Mouse (Mus musculus): Measurements from ENCODE around the gene Ociad1. TPM values are rescaled to one million over a fixed set of nuclear protein-coding genes. Genes with fewer than 3 reads are reported as not detected.
A peak's percentile ranks its signal among the peaks of the same experiment; 100 is the strongest.

Gene Ociad1
- 100 to 1,000 TPM in 15 of 26 experiments, 10 to 100 TPM in 11; 40.4 to 169 (median 109) TPM for total RNA-seq (2018; cell fraction: chromatin; rRNA removed)
- 100 to 1,000 TPM; 154 to 303 (median 204) TPM for total RNA-seq (2018; cell fraction: cytosol; rRNA removed)
- 100 to 1,000 TPM in 20 of 26 experiments, 10 to 100 TPM in 6; 62.9 to 200 (median 147) TPM for total RNA-seq (2018; cell fraction: nucleus; rRNA removed)
- 189 to 360 TPM (median 233 TPM) in 3 replicates for polyA plus RNA-seq (2018)

- peak within 1 kb of the TSS; percentile 54 for H3K27ac ChIP-seq
- peak within 1 kb of the TSS; percentile 91 for H3K4me3 ChIP-seq (ENCODE audit: inconsistent target)
- peaks cover 21% of the 10 kb centered on the region for H3K36me3 ChIP-seq (ENCODE audit: inconsistent target)
- WGBS (ENCODE audit: missing documents), result under 1% methylated on average over 57 of the region's 58 CpGs
- peaks cover 49% of the 10 kb centered on the region for H3K79me2 ChIP-seq (ENCODE audit: inconsistent target)
Observed at GRCm38 (mm10) chr5:73292502-73293457, at the start of gene Ociad1. TSS of gene Ociad1 (plus strand) at chr5:73292784.

- Histone ChIP-seq H3K27ac (no peak overlapping the region), H3K79me2 (ENCODE audit: inconsistent target) (peaks cover 99% of the 10 kb centered on the region), H3K4me3 (ENCODE audit: inconsistent target) (no peak overlapping the region), H3K36me3 (ENCODE audit: inconsistent target) (no peaks in the 10 kb centered on the region)
- 95% methylated on average over 13 of the region's 13 CpGs for WGBS (ENCODE audit: missing documents)
Observed at GRCm38 (mm10) chr5:73244403-73244802, 48.2 kb upstream of the Ociad1 start.

GRCm38 (mm10) chr5:73246414-73246813, 46.2 kb upstream of the Ociad1 start:
- peaks cover 100% of the 10 kb centered on the region for H3K79me2 ChIP-seq (ENCODE audit: inconsistent target)
- no peak overlapping the region for H3K4me3 ChIP-seq (ENCODE audit: inconsistent target)
- WGBS (ENCODE audit: missing documents), result 94% methylated on average over 6 of the region's 6 CpGs
- no peak overlapping the region for H3K27ac ChIP-seq
- no peaks in the 10 kb centered on the region for H3K36me3 ChIP-seq (ENCODE audit: inconsistent target)

- Histone ChIP-seq H3K27ac (no peak overlapping the region), H3K4me3 (ENCODE audit: inconsistent target) (no peak overlapping the region), H3K36me3 (ENCODE audit: inconsistent target) (no peaks in the 10 kb centered on the region), H3K79me2 (ENCODE audit: inconsistent target) (peaks cover 100% of the 10 kb centered on the region)
- 90% methylated on average over 8 of the region's 8 CpGs for WGBS (ENCODE audit: missing documents)
Observed at GRCm38 (mm10) chr5:73248211-73248610, 44.4 kb upstream of the Ociad1 start.

GRCm38 (mm10) chr5:73249341-73249740, 43.2 kb upstream of the Ociad1 start:
- 93% methylated on average over 4 of the region's 4 CpGs for WGBS (ENCODE audit: missing documents)
- Histone ChIP-seq H3K36me3 (ENCODE audit: inconsistent target) (no peaks in the 10 kb centered on the region), H3K79me2 (ENCODE audit: inconsistent target) (peaks cover 100% of the 10 kb centered on the region), H3K27ac (no peak overlapping the region), H3K4me3 (ENCODE audit: inconsistent target) (no peak overlapping the region)

- H3K79me2 ChIP-seq (ENCODE audit: inconsistent target), result peaks cover 76% of the 10 kb centered on the region
- no peak overlapping the region for H3K4me3 ChIP-seq (ENCODE audit: inconsistent target)
Observed at GRCm38 (mm10) chr5:73252739-73253138, 39.8 kb upstream of the Ociad1 start.

GRCm38 (mm10) chr5:73254660-73255059, 37.9 kb upstream of the Ociad1 start:
- no peak overlapping the region for H3K27ac ChIP-seq
- H3K4me3 ChIP-seq (ENCODE audit: inconsistent target), result peak overlapping the region; percentile 39

More at GRCm38 (mm10) chr5:73252739-73253138, 39.8 kb upstream of the Ociad1 start:
- no peaks in the 10 kb centered on the region for H3K36me3 ChIP-seq (ENCODE audit: inconsistent target)
- H3K27ac ChIP-seq, result no peak overlapping the region

GRCm38 (mm10) chr5:73255321-73256251, 37.0 kb upstream of the Ociad1 start:
- WGBS (ENCODE audit: missing documents), result under 1% methylated on average over 124 of the region's 129 CpGs
- Histone ChIP-seq H3K27ac (no peak overlapping the region), H3K36me3 (ENCODE audit: inconsistent target) (no peaks in the 10 kb centered on the region), H3K79me2 (ENCODE audit: inconsistent target) (peaks cover 47% of the 10 kb centered on the region), H3K4me3 (ENCODE audit: inconsistent target) (peak overlapping the region; percentile 50)

More at GRCm38 (mm10) chr5:73254660-73255059, 37.9 kb upstream of the Ociad1 start:
- Histone ChIP-seq H3K36me3 (ENCODE audit: inconsistent target) (no peaks in the 10 kb centered on the region), H3K79me2 (ENCODE audit: inconsistent target) (peaks cover 57% of the 10 kb centered on the region)
- 13% methylated on average over 5 of the region's 5 CpGs for WGBS (ENCODE audit: missing documents)

- peaks cover 38% of the 10 kb centered on the region for H3K79me2 ChIP-seq (ENCODE audit: inconsistent target)
- no peaks in the 10 kb centered on the region for H3K36me3 ChIP-seq (ENCODE audit: inconsistent target)
- WGBS (ENCODE audit: missing documents), result 1% methylated on average over 42 of the region's 44 CpGs
Observed at GRCm38 (mm10) chr5:73256352-73257065, 36.1 kb upstream of the Ociad1 start, which contains the start of gene Fryl. TSS of gene Fryl (minus strand) at chr5:73256619.

GRCm38 (mm10) chr5:73257096-73257495, 35.5 kb upstream of the Ociad1 start:
- H3K27ac ChIP-seq, result peak overlapping the region; percentile 72
- 0% methylated on average over 11 of the region's 11 CpGs for WGBS (ENCODE audit: missing documents)
- H3K36me3 ChIP-seq (ENCODE audit: inconsistent target), result no peaks in the 10 kb centered on the region
- H3K4me3 ChIP-seq (ENCODE audit: inconsistent target), result peak overlapping the region; percentile 61
- peaks cover 32% of the 10 kb centered on the region for H3K79me2 ChIP-seq (ENCODE audit: inconsistent target)

More at GRCm38 (mm10) chr5:73256352-73257065, 36.1 kb upstream of the Ociad1 start, which contains the start of gene Fryl:
- H3K4me3 ChIP-seq (ENCODE audit: inconsistent target), result peak within 1 kb of the TSS; percentile 61
- H3K27ac ChIP-seq, result peak within 1 kb of the TSS; percentile 72

GRCm38 (mm10) chr5:73257723-73258122, 34.9 kb upstream of the Ociad1 start:
- peaks cover 26% of the 10 kb centered on the region for H3K79me2 ChIP-seq (ENCODE audit: inconsistent target)
- peak overlapping the region; percentile 61 for H3K4me3 ChIP-seq (ENCODE audit: inconsistent target)
- H3K36me3 ChIP-seq (ENCODE audit: inconsistent target), result no peaks in the 10 kb centered on the region
- 45% methylated on average over 8 of the region's 8 CpGs for WGBS (ENCODE audit: missing documents)
- peak overlapping the region; percentile 72; the same call in 1 of the 2 replicates for H3K27ac ChIP-seq

- WGBS (ENCODE audit: missing documents), result 97% methylated on average over 3 of the region's 5 CpGs
- no peak overlapping the region for H3K4me3 ChIP-seq (ENCODE audit: inconsistent target)
- no peaks in the 10 kb centered on the region for H3K36me3 ChIP-seq (ENCODE audit: inconsistent target)
- H3K27ac ChIP-seq, result no peak overlapping the region
- no peaks in the 10 kb centered on the region for H3K79me2 ChIP-seq (ENCODE audit: inconsistent target)
Observed at GRCm38 (mm10) chr5:73264122-73264521, 28.5 kb upstream of the Ociad1 start.

- H3K27ac ChIP-seq, result no peak overlapping the region
- 63% methylated on average over 3 of the region's 5 CpGs for WGBS (ENCODE audit: missing documents)
- H3K4me3 ChIP-seq (ENCODE audit: inconsistent target), result no peak overlapping the region
- no peaks in the 10 kb centered on the region for H3K79me2 ChIP-seq (ENCODE audit: inconsistent target)
- no peaks in the 10 kb centered on the region for H3K36me3 ChIP-seq (ENCODE audit: inconsistent target)
Observed at GRCm38 (mm10) chr5:73265460-73265859, 27.1 kb upstream of the Ociad1 start.
